Mouse (Mus musculus) activated CD4-positive, CD25-positive, alpha-beta regulatory T cell, adult 9 weeks (primary cell): ENCODE results near the gene Poc1b. TPM values are rescaled to one million over a fixed set of nuclear protein-coding genes. Genes with fewer than 3 reads are reported as not detected.

Experiments used
- polyA plus RNA-seq: library from polyadenylated mRNA; unstranded; fragments of 100-300 nt; shearing (Covaris generic); gene quantifications from one replicate; pipeline ENCODE4 v1.2.1, GENCODE M21; 2017

Poc1b gene
- polyA plus RNA-seq: 21.7 TPM

DNA sequence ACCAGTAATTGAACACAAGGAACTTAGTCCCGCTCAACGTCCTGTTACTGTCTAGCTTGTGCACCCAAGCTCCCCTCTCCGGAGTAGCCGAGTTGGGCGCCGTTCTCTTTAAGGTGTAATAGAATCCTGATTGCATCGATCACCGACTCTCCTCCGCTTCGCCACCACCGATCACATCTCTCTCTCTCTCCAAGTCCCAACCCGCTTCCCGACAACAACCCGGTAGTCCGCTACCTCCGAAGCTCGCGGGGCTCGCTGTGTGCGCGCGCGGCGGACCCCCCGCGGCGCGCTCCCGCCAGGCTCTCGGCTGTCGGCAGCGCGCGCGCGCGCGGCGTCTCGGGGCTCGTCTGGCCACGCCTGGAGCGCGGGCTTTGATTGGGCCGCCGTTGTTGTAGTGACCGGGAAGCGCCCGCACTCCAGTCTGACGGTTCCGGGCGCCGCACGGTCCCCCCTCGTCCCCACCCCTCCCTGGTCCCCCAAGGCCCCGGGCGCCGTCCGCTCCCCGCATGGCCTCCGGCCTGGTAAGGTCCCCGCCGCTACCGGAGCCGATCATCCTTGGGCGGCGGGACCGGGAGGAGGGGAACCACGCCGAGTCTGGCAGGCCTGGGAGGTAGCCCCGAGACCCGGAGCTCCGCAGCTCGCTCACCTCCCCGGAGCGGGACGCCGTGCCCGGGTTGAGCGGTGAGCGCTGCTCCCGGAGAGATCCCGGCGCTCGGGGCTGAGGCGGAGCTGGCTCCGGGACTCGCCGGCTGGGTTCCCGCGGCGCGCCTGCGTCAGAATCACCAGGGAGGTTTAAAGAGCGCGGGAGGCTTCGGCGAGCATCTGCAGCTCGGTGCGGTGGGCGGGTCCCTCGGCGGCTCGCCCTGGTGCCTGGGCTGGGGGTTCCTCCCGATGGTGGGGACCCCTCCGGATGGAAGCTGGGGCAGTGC, at the start of gene Poc1b:
Gene Poc1b (plus strand): TSS at position 334 of the 929 bp plus-strand sequence.

DNA sequence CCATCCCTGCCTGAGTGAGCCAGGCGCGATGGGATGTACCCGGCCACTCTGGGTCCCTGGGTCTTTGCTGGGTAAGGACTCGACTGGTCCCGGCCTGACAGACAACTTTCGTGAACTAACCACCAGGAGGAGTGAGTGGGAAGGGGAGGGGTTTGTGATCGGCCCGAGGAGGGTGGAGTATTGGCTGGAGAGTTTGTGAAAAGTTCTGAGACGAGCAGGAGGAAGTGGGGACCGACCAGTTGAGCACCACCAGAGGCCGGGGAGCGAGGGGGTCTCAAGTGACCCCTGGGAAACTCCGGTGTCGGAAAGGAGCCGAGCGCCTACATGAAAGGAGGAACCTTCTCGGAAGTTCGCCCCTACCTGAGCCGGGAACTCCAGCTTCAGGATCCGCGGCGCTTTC, 1.1 kb downstream of the Poc1b start, which contains the start of gene Galnt4:
Gene Galnt4 (plus strand): TSS at position 196 of the 400 bp plus-strand sequence.

DNA sequence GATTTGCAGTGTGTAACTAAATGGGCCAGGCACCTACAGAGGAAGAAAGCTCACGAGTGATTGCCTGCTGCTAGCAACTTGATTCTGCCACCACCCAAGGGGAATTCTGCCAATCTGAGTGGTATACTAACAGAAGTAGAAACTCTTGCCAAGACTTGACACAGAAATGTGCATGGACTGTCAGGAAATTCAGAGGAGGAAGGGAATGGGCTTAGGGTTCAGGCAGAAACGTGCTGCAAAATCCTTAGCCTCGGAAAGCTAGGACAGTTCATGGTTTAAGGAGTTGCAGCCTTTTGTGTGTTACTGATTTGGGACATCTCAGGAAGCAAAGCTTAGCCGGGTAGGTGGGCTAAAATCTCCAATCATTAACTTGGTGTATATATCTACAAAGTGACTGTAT, 19.4 kb downstream of the Poc1b start, which contains the start of gene Phxr2:
Gene Phxr2 (minus strand): TSS at position 101 of the 400 bp plus-strand sequence.

Other genes starting within 250 kb of the Poc1b start
- gene Atp2b1, start 192.6 kb upstream of the Poc1b start, polyA plus RNA-seq: 163 TPM
- 7.2 TPM for gene Galnt4, start 1.1 kb downstream of the Poc1b start, polyA plus RNA-seq
- gene Phxr2, start 19.3 kb downstream of the Poc1b start, polyA plus RNA-seq: 0.32 TPM
- 47.4 TPM for gene Dusp6, start 156.2 kb downstream of the Poc1b start, polyA plus RNA-seq